Mouse (Mus musculus) thymus, postnatal 4 days (tissue): ENCODE measurements at regions not wholly inside any gene's neighbourhood (a gene's known extent, or its start where the extent isn't known, plus 50 kb on each side); places are given as distances from the start of the nearest gene placed in this dataset.

Source experiments
- DNase-seq: peaks from one replicate; pipeline ENCODE4 v3.0.0; 2021

DNA sequence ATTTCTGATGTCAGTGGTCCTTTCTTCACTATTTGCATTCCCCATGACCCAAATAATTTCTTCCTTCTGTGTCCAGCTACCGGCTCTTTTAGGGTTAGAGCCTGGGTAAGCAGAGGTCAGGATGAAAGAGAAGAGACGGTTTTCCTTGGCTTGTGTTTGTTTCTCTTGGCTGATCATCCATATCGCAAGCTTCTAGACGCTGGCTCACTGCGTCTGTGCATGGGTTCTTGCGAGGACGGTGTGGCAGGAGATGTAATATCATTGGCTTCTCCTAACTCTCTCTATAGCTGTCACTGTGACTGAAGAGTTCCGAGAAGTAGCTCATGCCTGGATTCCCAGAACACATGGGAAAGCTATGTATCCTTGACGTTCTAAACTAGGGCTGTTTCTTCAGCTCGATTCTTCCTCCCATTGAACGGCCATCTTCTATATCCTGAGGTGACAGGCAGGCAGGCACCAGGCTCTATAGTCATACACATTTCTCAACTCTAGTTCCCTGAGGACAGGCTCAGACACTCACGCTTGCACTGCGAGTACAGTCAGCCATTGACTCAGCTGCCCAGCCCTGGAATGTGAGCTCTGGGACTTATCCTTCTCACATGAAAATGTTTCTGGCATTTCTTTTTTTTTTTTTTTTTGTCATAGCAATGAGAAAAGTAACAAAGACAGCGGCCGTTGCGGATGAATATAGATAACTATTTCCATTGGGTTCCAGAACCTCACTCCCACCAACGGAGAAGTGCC, 85.0 kb downstream of the Bach1 start:
- DNase-seq: no peak

DNA sequence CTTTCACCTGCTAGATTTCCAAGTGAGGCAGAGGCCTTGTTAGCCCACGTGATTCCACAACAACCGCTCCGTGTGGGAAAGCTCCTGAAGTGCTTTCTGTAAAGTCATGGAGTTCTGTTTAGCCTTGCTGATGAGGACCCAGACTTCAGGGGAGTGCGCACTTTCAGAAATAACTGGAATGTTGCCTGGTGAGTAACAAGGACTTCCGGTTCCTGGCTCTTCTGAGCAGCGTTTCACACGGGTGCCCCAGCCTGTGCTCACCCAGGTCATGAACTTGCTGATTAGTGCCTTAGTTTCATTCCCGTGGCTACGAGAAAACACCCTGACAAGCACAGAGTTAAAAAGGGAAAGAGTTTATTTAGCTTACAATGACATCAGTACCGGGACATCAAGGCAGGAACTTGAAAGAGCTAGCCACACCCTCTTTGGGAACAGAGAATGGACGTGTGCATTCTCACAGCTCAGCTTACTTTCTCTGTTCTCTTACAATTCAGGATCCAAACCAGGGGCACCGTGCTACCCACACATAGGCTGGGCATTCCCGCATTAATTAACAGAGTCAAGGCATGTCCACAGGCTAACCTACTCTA, 85.8 kb downstream of the Bach1 start:
- DNase-seq: no peak

- DNase-seq: no peak
Observed at GRCm38 (mm10) chr16:87789539-87789938, 90.8 kb downstream of the Bach1 start.

DNA sequence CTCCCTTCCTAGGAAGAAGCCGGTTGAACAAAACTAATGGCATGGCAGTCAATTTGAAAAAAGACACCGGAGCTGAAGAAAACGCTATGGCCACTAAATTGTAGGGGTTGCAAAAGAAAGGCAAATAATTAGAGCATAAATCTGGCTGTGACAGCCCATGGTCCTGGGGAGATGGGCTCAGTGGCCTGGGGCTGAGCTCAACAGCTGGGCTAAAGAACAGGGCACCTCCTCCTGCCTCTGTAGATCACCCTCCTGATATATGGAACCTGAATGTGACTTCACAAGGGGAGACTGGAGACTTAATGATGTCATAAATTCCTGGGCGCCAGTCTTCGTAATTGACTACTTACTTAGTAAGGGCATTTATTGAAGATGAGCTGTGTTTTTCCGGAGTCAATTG, 91.2 kb downstream of the Bach1 start:
- DNase-seq: no peak

GRCm38 (mm10) chr16:87796514-87797248, 97.9 kb downstream of the Bach1 start:
- DNase-seq: peak; percentile 22

DNA sequence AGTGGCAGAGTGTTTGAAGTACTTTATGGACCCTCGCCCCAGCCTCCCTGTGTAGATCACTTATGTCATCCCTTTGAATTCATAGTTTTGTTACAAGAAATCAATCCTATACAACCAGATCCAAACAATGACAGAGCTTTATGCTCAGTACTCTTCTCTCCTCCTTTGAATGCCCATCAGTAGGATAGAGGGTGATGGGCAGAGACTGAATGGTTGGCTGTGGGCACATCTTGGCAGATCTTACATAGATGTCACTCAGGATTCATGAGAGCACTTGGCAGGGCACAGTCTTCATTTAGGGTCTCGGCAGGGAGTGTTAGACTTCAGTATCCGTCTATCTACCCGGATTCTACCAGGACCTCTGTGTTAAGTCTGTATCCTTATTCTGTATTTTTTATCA, 103.6 kb downstream of the Bach1 start:
- no peak for DNase-seq

- DNase-seq: no peak
Observed at GRCm38 (mm10) chr16:87817590-87817989, 118.8 kb downstream of the Bach1 start.

GRCm38 (mm10) chr16:87834296-87834695, 135.6 kb downstream of the Bach1 start:
- no peak for DNase-seq

GRCm38 (mm10) chr16:87840949-87841546, 142.3 kb downstream of the Bach1 start:
- DNase-seq: peak; percentile 76
